ENCODE assay signal across 8 mouse cellular contexts in genomic region chr9:62980777-62981202, GRCm38 (mm10). TPM values are rescaled to one million over a fixed set of nuclear protein-coding genes. Genes with fewer than 3 reads are reported as not detected.
DNase-seq lines count a peak whose midpoint lies in the region; ATAC-seq and TF ChIP-seq lines count a peak whose summit lies in the region.

No protein-coding gene starts in this region.

- peak; percentile 93 to 95 for DNase-seq in gastrocnemius, adult 8-10 months (ENCODE audit: low spot score in 2 of 2)
- DNase-seq in hindlimb bud, embryonic 11.5 days (ENCODE audit: extremely low spot score, low read depth, low spot score): peak; percentile 69
- DNase-seq in left cerebral cortex, adult 8-10 months (ENCODE audit: low spot score in 2 of 2): peak; percentile 84 to 95
- DNase-seq in right cerebral cortex, postnatal 10 days (ENCODE audit: low spot score in 2 of 2): peak; percentile 98
- DNase-seq in urinary bladder, postnatal 25 days (ENCODE audit: low spot score): peak; percentile 97

- H3K4me1 ChIP-seq in cortical plate, adult 2 months (ENCODE audit: control insufficient read depth, insufficient read depth, low read length): peaks cover 2% of the 10 kb centered on the region; the same call in 1 of the 2 replicates
- H3K4me1 ChIP-seq in megakaryocyte, embryonic 14.5 days: peaks cover 37% of the 10 kb centered on the region

- H3K27me3 ChIP-seq in megakaryocyte, embryonic 14.5 days (replicated peaks): no peaks in the 10 kb centered on the region

- peak overlapping the region; percentile 90; the same call in 1 of the 2 replicates for H3K27ac ChIP-seq in cortical plate, adult 2 months (ENCODE audit: insufficient read depth, low read length)

- peak; percentile 88 for ATAC-seq in activated CD4-positive, CD25-positive, alpha-beta regulatory T cell, adult 4 months

- H3K36me3 ChIP-seq in megakaryocyte, embryonic 14.5 days (replicated peaks; ENCODE audit: low read length): no peaks in the 10 kb centered on the region

- 0 out of 2 replicates have a peak, but pooled peaks cover 5% of the 10 kb centered on the region for H3K9me3 ChIP-seq in megakaryocyte, embryonic 14.5 days

- no peak for TF ChIP-seq CTCF in cortical plate, adult 2 months (IDR thresholded peaks at IDR 0.05; ENCODE audit: extremely low read depth, insufficient read depth, low read length)

- peak; percentile 96 for TF ChIP-seq POLR2A in cortical plate, adult 2 months (IDR thresholded peaks at IDR 0.05; ENCODE audit: extremely low read depth, insufficient read depth, low read length)

- peak overlapping the region; percentile 98 for H3K4me3 ChIP-seq in cortical plate, adult 2 months (ENCODE audit: insufficient read depth, low read length)
- peak overlapping the region; percentile 93 for H3K4me3 ChIP-seq in megakaryocyte, embryonic 14.5 days (replicated peaks)

RNA-seq across cellular contexts. Expression of gene Pias1, which starts 6.9 kb away (rescaled TPM):
- 100 to 1,000 TPM; 132 to 142 TPM for polyA plus RNA-seq in activated CD4-positive, CD25-positive, alpha-beta regulatory T cell, adult 4 months (2017; shearing (Covaris generic))
- polyA plus RNA-seq in cortical plate, adult 2 months (2012; rRNA removed): 34.6 and 35.8 TPM in 2 replicates
- 10 to 100 TPM; 15.2 to 21.1 (median 18.4) TPM for total RNA-seq in gastrocnemius, adult 8-10 months (2022)
- total RNA-seq in left cerebral cortex, adult 8-10 months (2022): 10 to 100 TPM; 61.7 to 74.7 (median 64.9) TPM
- 0.74 and 1.3 TPM in 2 replicates for polyA plus RNA-seq in megakaryocyte, embryonic 14.5 days (2012; ENCODE audit: insufficient read depth, low replicate concordance)

Comparison
In these comparisons a context has a peak if more than half of its experiments do, and no peak if none do; other contexts are left out.
1. Peak in every context shown above with its lines: DNase-seq, ATAC-seq, H3K4me3 ChIP-seq and H3K27ac ChIP-seq.
2. RNA of gene Pias1, which starts 6.9 kb away (polyA plus RNA-seq): 132 to 142 TPM in activated CD4-positive, CD25-positive, alpha-beta regulatory T cell, adult 4 months and 34.6 to 35.8 TPM in cortical plate, adult 2 months; 0.74 to 1.3 TPM in megakaryocyte, embryonic 14.5 days; every median in the first group is over 10 times any median in the second.